Mouse (Mus musculus) retina, embryonic 14.5 days (tissue): ENCODE data around the gene Prcp.

ENCODE experiments used
- DNase-seq: peaks from one replicate; pipeline ENCODE4 v3.0.0-alpha.2; 2015; ENCODE audit warnings: low spot score

Prcp gene

GRCm38 (mm10) chr7:92874116-92874675, at the start of gene Prcp, which contains the start of gene Ddias:
TSS of gene Prcp (plus strand) at chr7:92874470.
TSS of gene Ddias (minus strand) at chr7:92874247.
- peak; percentile 95 for DNase-seq

- no peak for DNase-seq
Observed at GRCm38 (mm10) chr7:92826248-92826647, 48.0 kb upstream of the Prcp start.

GRCm38 (mm10) chr7:92827981-92828380, 46.3 kb upstream of the Prcp start:
- DNase-seq, result peak; percentile 27

GRCm38 (mm10) chr7:92832395-92832794, 41.9 kb upstream of the Prcp start:
- DNase-seq, result no peak

GRCm38 (mm10) chr7:92834391-92834790, 39.9 kb upstream of the Prcp start:
- no peak for DNase-seq

GRCm38 (mm10) chr7:92836447-92836846, 37.8 kb upstream of the Prcp start:
- DNase-seq, result no peak

- DNase-seq, result no peak
Observed at GRCm38 (mm10) chr7:92837226-92837625, 37.0 kb upstream of the Prcp start.

GRCm38 (mm10) chr7:92837907-92838306, 36.4 kb upstream of the Prcp start:
- DNase-seq, result no peak

GRCm38 (mm10) chr7:92842254-92842653, 32.0 kb upstream of the Prcp start:
- no peak for DNase-seq

GRCm38 (mm10) chr7:92848246-92848645, 26.0 kb upstream of the Prcp start:
- no peak for DNase-seq

GRCm38 (mm10) chr7:92866526-92866925, 7.7 kb upstream of the Prcp start:
- DNase-seq, result peak; percentile 81

GRCm38 (mm10) chr7:92870161-92870560, 4.1 kb upstream of the Prcp start:
- DNase-seq, result peak; percentile 50

- DNase-seq, result no peak
Observed at GRCm38 (mm10) chr7:92871596-92871995, 2.7 kb upstream of the Prcp start.

- DNase-seq, result peak; percentile 88
Observed at GRCm38 (mm10) chr7:92874761-92875408, 615 bp downstream of the Prcp start.

GRCm38 (mm10) chr7:92876066-92876465, 1.8 kb downstream of the Prcp start:
- DNase-seq, result no peak

GRCm38 (mm10) chr7:92876538-92876937, 2.3 kb downstream of the Prcp start:
- DNase-seq, result no peak

GRCm38 (mm10) chr7:92878575-92879285, 4.5 kb downstream of the Prcp start:
- DNase-seq, result no peak

GRCm38 (mm10) chr7:92883850-92884716, 9.8 kb downstream of the Prcp start:
- no peak for DNase-seq

- no peak for DNase-seq
Observed at GRCm38 (mm10) chr7:92884998-92885660, 10.9 kb downstream of the Prcp start.

GRCm38 (mm10) chr7:92886801-92887200, 12.5 kb downstream of the Prcp start:
- no peak for DNase-seq

GRCm38 (mm10) chr7:92887230-92887629, 13.0 kb downstream of the Prcp start:
- no peak for DNase-seq

GRCm38 (mm10) chr7:92890211-92890610, 15.9 kb downstream of the Prcp start:
- DNase-seq, result no peak
